Mouse (Mus musculus) hindbrain, embryonic 11.5 days (tissue): ENCODE data around the gene Cyth3. TPM values are rescaled to one million over a fixed set of nuclear protein-coding genes. Genes with fewer than 3 reads are reported as not detected.

Experiments used
- ATAC-seq: fragments of 200-750 bp; cut with Nextera tagmentation; 2 replicates; pipeline ENCODE4 v1.8.0; 2017; ENCODE audit warnings: mild to moderate bottlenecking, moderate TSS enrichment, moderate library complexity; ENCODE audit not compliant: low FRiP score
- DNase-seq: peaks from one replicate; pipeline ENCODE4 v3.0.0-alpha.2; 2015; ENCODE audit warnings: low spot score
- H3K27ac ChIP-seq: fragments of 300-500 bp; sonication (generic); 2 replicates; pipeline ENCODE4 v1.5.1; 2014; ENCODE audit warnings: mild to moderate bottlenecking, low read depth, low read length
- H3K27me3 ChIP-seq: fragments of 300-500 bp; sonication (generic); 2 replicates; pipeline ENCODE4 v1.6.1; 2014; ENCODE audit warnings: mild to moderate bottlenecking, low read length, moderate library complexity, mixed read lengths; ENCODE audit not compliant: control insufficient read depth, insufficient read depth
- H3K36me3 ChIP-seq: fragments of 300-500 bp; sonication (generic); 2 replicates; pipeline ENCODE4 v1.6.1; 2014; ENCODE audit warnings: mild to moderate bottlenecking, low read length, moderate library complexity, mixed read lengths; ENCODE audit not compliant: control insufficient read depth, insufficient read depth
- H3K4me1 ChIP-seq: fragments of 300-500 bp; sonication (generic); replicated peaks from 2 replicates; pipeline ENCODE4 v1.6.1; 2014; ENCODE audit warnings: low read length, mixed read lengths; ENCODE audit not compliant: control insufficient read depth, insufficient read depth
- H3K4me2 ChIP-seq: fragments of 300-500 bp; sonication (generic); replicated peaks from 2 replicates; pipeline ENCODE4 v1.6.1; 2014; ENCODE audit warnings: mild to moderate bottlenecking, low read depth, low read length
- H3K4me3 ChIP-seq: fragments of 300-500 bp; sonication (generic); 2 replicates; pipeline ENCODE4 v1.5.1; 2014; ENCODE audit warnings: low read depth, low read length
- H3K9ac ChIP-seq: fragments of 300-500 bp; sonication (generic); 2 replicates; pipeline ENCODE4 v1.6.1; 2014; ENCODE audit warnings: low read depth, low read length
- H3K9me3 ChIP-seq: fragments of 300-500 bp; sonication (generic); 2 replicates; pipeline ENCODE4 v1.6.1; 2016; ENCODE audit warnings: low read length; ENCODE audit not compliant: control insufficient read depth
- WGBS: fragments of 180-500 bp; shearing (Covaris S2); extraction: QIAGEN DNeasy Blood & Tissue Kit; methylation state at CpG from one replicate; pipeline ENCODE4 v1.1.7; 2014; 5-methylcytosine and 5-hydroxymethylcytosine counted together
- polyA plus RNA-seq: library from polyadenylated mRNA; unstranded; fragments of >200 nt; fragmentation: Nextera tagmentation; extraction: Ambion mirVana; gene quantifications from 2 replicates; pipeline ENCODE4 v1.2.1, GENCODE M21; 2014

The Cyth3 gene
- polyA plus RNA-seq, 1 experiment from 2014 or later = 30.3 TPM

GRCm38 (mm10) chr5:143690926-143691325 lies 68.7 kb downstream of the Cyth3 start:
- H3K4me2 ChIP-seq = no peak overlapping the region
- DNase-seq = no peak
- H3K9me3 ChIP-seq = no peaks in the 10 kb centered on the region
- ATAC-seq = no peak
- H3K27me3 ChIP-seq = no peaks in the 10 kb centered on the region
- 93% methylated on average over 5 of the region's 5 CpGs for WGBS
- H3K4me3 ChIP-seq = no peak overlapping the region
- no peak overlapping the region for H3K9ac ChIP-seq
- H3K4me1 ChIP-seq = no peaks in the 10 kb centered on the region
- H3K27ac ChIP-seq = no peak overlapping the region
- H3K36me3 ChIP-seq = no peaks in the 10 kb centered on the region

- Histone ChIP-seq H3K27me3 (no peaks in the 10 kb centered on the region), H3K4me3 (no peak overlapping the region), H3K36me3 (no peaks in the 10 kb centered on the region), H3K4me1 (no peaks in the 10 kb centered on the region), H3K27ac (no peak overlapping the region), H3K9me3 (no peaks in the 10 kb centered on the region), H3K9ac (no peak overlapping the region), H3K4me2 (no peak overlapping the region)
- ATAC-seq = no peak
- WGBS = 76% methylated on average over 3 of the region's 3 CpGs
- no peak for DNase-seq
Measured at GRCm38 (mm10) chr5:143696323-143696722, 74.1 kb downstream of the Cyth3 start.

- Histone ChIP-seq H3K36me3 (no peaks in the 10 kb centered on the region), H3K27me3 (no peaks in the 10 kb centered on the region), H3K4me3 (no peak overlapping the region)
Measured at GRCm38 (mm10) chr5:143698454-143698853, 76.2 kb downstream of the Cyth3 start.

GRCm38 (mm10) chr5:143700247-143700646 lies 78.0 kb downstream of the Cyth3 start:
- no peak for ATAC-seq
- no peak overlapping the region for H3K27ac ChIP-seq
- H3K4me3 ChIP-seq = no peak overlapping the region
- no peaks in the 10 kb centered on the region for H3K9me3 ChIP-seq
- no peaks in the 10 kb centered on the region for H3K27me3 ChIP-seq
- H3K4me2 ChIP-seq = no peak overlapping the region
- no peaks in the 10 kb centered on the region for H3K4me1 ChIP-seq
- WGBS = 95% methylated on average over 5 of the region's 5 CpGs
- no peak overlapping the region for H3K9ac ChIP-seq
- no peaks in the 10 kb centered on the region for H3K36me3 ChIP-seq
- DNase-seq = no peak

More at GRCm38 (mm10) chr5:143698454-143698853, 76.2 kb downstream of the Cyth3 start:
- no peaks in the 10 kb centered on the region for H3K4me1 ChIP-seq
- H3K9ac ChIP-seq = no peak overlapping the region
- no peak overlapping the region for H3K27ac ChIP-seq
- DNase-seq (no peak), ATAC-seq (no peak)
- WGBS = 92% methylated on average over 4 of the region's 4 CpGs
- H3K9me3 ChIP-seq = no peaks in the 10 kb centered on the region
- H3K4me2 ChIP-seq = no peak overlapping the region

GRCm38 (mm10) chr5:143701074-143701473 lies 78.8 kb downstream of the Cyth3 start:
- Histone ChIP-seq H3K4me2 (no peak overlapping the region), H3K4me1 (no peaks in the 10 kb centered on the region), H3K36me3 (no peaks in the 10 kb centered on the region), H3K27me3 (no peaks in the 10 kb centered on the region), H3K9me3 (no peaks in the 10 kb centered on the region), H3K9ac (no peak overlapping the region), H3K27ac (no peak overlapping the region), H3K4me3 (no peak overlapping the region)
- 85% methylated on average over 10 of the region's 10 CpGs for WGBS
- ATAC-seq = no peak
- DNase-seq = no peak

GRCm38 (mm10) chr5:143704875-143705658 lies 82.8 kb downstream of the Cyth3 start:
- no peak overlapping the region for H3K4me3 ChIP-seq
- H3K36me3 ChIP-seq = no peaks in the 10 kb centered on the region
- H3K4me2 ChIP-seq = no peak overlapping the region
- no peak for DNase-seq
- no peak overlapping the region for H3K9ac ChIP-seq
- WGBS = 81% methylated on average over 13 of the region's 13 CpGs
- no peaks in the 10 kb centered on the region for H3K9me3 ChIP-seq
- no peak overlapping the region for H3K27ac ChIP-seq
- ATAC-seq = no peak
- H3K27me3 ChIP-seq = no peaks in the 10 kb centered on the region
- no peaks in the 10 kb centered on the region for H3K4me1 ChIP-seq

GRCm38 (mm10) chr5:143705659-143705982 lies 83.4 kb downstream of the Cyth3 start:
- 47% methylated on average over 1 of the region's 1 CpGs for WGBS
- no peak for ATAC-seq

GRCm38 (mm10) chr5:143706030-143706821 lies 84.0 kb downstream of the Cyth3 start:
- H3K4me1 ChIP-seq = no peaks in the 10 kb centered on the region
- H3K4me2 ChIP-seq = no peak overlapping the region
- no peak for DNase-seq
- H3K9me3 ChIP-seq = no peaks in the 10 kb centered on the region
- no peak for ATAC-seq
- no peak overlapping the region for H3K27ac ChIP-seq
- H3K36me3 ChIP-seq = no peaks in the 10 kb centered on the region
- no peak overlapping the region for H3K4me3 ChIP-seq
- no peaks in the 10 kb centered on the region for H3K27me3 ChIP-seq
- no peak overlapping the region for H3K9ac ChIP-seq
- 85% methylated on average over 9 of the region's 9 CpGs for WGBS

More at GRCm38 (mm10) chr5:143705659-143705982, 83.4 kb downstream of the Cyth3 start:
- no peak overlapping the region for H3K27ac ChIP-seq
- H3K4me1 ChIP-seq = no peaks in the 10 kb centered on the region
- DNase-seq = no peak
- H3K9me3 ChIP-seq = no peaks in the 10 kb centered on the region
- H3K36me3 ChIP-seq = no peaks in the 10 kb centered on the region
- no peaks in the 10 kb centered on the region for H3K27me3 ChIP-seq
- H3K4me2 ChIP-seq = no peak overlapping the region
- no peak overlapping the region for H3K9ac ChIP-seq
- no peak overlapping the region for H3K4me3 ChIP-seq

- H3K27ac ChIP-seq = no peak overlapping the region
- DNase-seq (no peak), ATAC-seq (no peak)
- no peaks in the 10 kb centered on the region for H3K36me3 ChIP-seq
- no peaks in the 10 kb centered on the region for H3K4me1 ChIP-seq
- no peaks in the 10 kb centered on the region for H3K27me3 ChIP-seq
- H3K4me3 ChIP-seq = no peak overlapping the region
- WGBS = 90% methylated on average over 7 of the region's 7 CpGs
- H3K4me2 ChIP-seq = no peak overlapping the region
- no peaks in the 10 kb centered on the region for H3K9me3 ChIP-seq
- H3K9ac ChIP-seq = no peak overlapping the region
Measured at GRCm38 (mm10) chr5:143706822-143707200, 84.6 kb downstream of the Cyth3 start.
